Mouse (Mus musculus): ENCODE results near the gene Cntnap2. TPM values are rescaled to one million over a fixed set of nuclear protein-coding genes. Genes with fewer than 3 reads are reported as not detected.
"Not testable (repeated sequence)": the region's sequence is repeated elsewhere in the genome, so short reads cannot be mapped to it uniquely, and the experiment has no call there.

Cntnap2 gene
- total and polyA plus RNA-seq, 3 experiments: 0.30 to 0.79 (median 0.44) TPM

- no peaks in the 10 kb centered on the region for H3K27me3 ChIP-seq (replicated peaks)
- no peak overlapping the region for H3K4me2 ChIP-seq (ENCODE audit: insufficient read depth, low read depth, poor library complexity, severe bottlenecking)
- H3K9me3 ChIP-seq (replicated peaks; ENCODE audit: low read length): no peaks in the 10 kb centered on the region
- TF ChIP-seq E2F4 (IDR thresholded peaks at IDR 0.05; ENCODE audit: insufficient replicate concordance, low read depth, low read length) (no peak), RCOR1 (conservative IDR thresholded peaks at IDR 0.05; ENCODE audit: low read depth, low read length) (no peak), EP300 (IDR thresholded peaks at IDR 0.05; ENCODE audit: low read length) (no peak), HCFC1 (IDR thresholded peaks at IDR 0.05; ENCODE audit: low read depth, low read length) (no peak)
- H3K4me3 ChIP-seq (replicated peaks in 1 of 3; ENCODE audit: low read depth in 2 of 3, low read length in 2 of 3, poor library complexity in 1 of 3): no peak overlapping the region
- H3K79me2 ChIP-seq (replicated peaks; ENCODE audit: control insufficient read depth, extremely low read depth, insufficient read depth, poor library complexity, severe bottlenecking): no peaks in the 10 kb centered on the region
- no peak overlapping the region for H3K27ac ChIP-seq (ENCODE audit: insufficient read depth, low read depth)
- in situ Hi-C loops (cut with MboI; ENCODE audit: low pct_ligation_motif_present, low pct_unique_long_range_greater_than_20kb, low sequenced_read_pairs): no loop called here
- no peaks in the 10 kb centered on the region for H3K4me1 ChIP-seq (ENCODE audit: control insufficient read depth in 1 of 2, insufficient read depth in 2 of 2)
- dilution Hi-C loops (cut with MboI; ENCODE audit: extremely low pct_ligation_motif_present, extremely low pct_unique_long_range_greater_than_20kb, low sequenced_read_pairs): no loop called here
- H3K9ac ChIP-seq (ENCODE audit: insufficient read depth, low read depth): no peak overlapping the region
- H3K36me3 ChIP-seq (replicated peaks in 1 of 2; ENCODE audit: control insufficient read depth in 1 of 2, insufficient read depth in 1 of 2, low read length in 1 of 2): no peaks in the 10 kb centered on the region
- no peak for DNase-seq (ENCODE audit: extremely low read depth)
Measured at GRCm38 (mm10) chr6:47182252-47182651, 2123.1 kb downstream of the Cntnap2 start.

- H3K27me3 ChIP-seq (replicated peaks): no peaks in the 10 kb centered on the region
- H3K4me1 ChIP-seq (ENCODE audit: control insufficient read depth in 1 of 2, insufficient read depth in 2 of 2): no peaks in the 10 kb centered on the region
- no peaks in the 10 kb centered on the region for H3K79me2 ChIP-seq (replicated peaks; ENCODE audit: control insufficient read depth, extremely low read depth, insufficient read depth, poor library complexity, severe bottlenecking)
- no peak overlapping the region for H3K9ac ChIP-seq (ENCODE audit: insufficient read depth, low read depth)
- H3K4me2 ChIP-seq (ENCODE audit: insufficient read depth, low read depth, poor library complexity, severe bottlenecking): no peak overlapping the region
- no peak overlapping the region for H3K4me3 ChIP-seq (replicated peaks in 1 of 3; ENCODE audit: low read depth in 2 of 3, low read length in 2 of 3, poor library complexity in 1 of 3)
- TF ChIP-seq MAZ (IDR thresholded peaks at IDR 0.05; ENCODE audit: low read depth, low read length) (no peak), MAX (IDR thresholded peaks at IDR 0.05; ENCODE audit: low read length) (no peak), RCOR1 (conservative IDR thresholded peaks at IDR 0.05; ENCODE audit: low read depth, low read length) (no peak), ZMIZ1 (IDR thresholded peaks at IDR 0.05; ENCODE audit: low read depth, low read length) (no peak), MYC (IDR thresholded peaks at IDR 0.05; ENCODE audit: low read depth, low read length) (no peak), UBTF (IDR thresholded peaks at IDR 0.05; ENCODE audit: low read depth, low read length) (no peak), KAT2A (IDR thresholded peaks at IDR 0.05; ENCODE audit: insufficient replicate concordance, low read length) (no peak), CTCF (conservative IDR thresholded peaks at IDR 0.05 in 1 of 2, IDR thresholded peaks at IDR 0.05 in 1 of 2; ENCODE audit: low read depth in 2 of 2, low read length in 2 of 2) (no peak), HCFC1 (IDR thresholded peaks at IDR 0.05; ENCODE audit: low read depth, low read length) (no peak), ZNF384 (IDR thresholded peaks at IDR 0.05; ENCODE audit: low read depth, low read length) (no peak), USF2 (conservative IDR thresholded peaks at IDR 0.05; ENCODE audit: low read depth, low read length) (no peak), NRF1 (IDR thresholded peaks at IDR 0.05; ENCODE audit: low read depth, low read length) (no peak)
- in situ Hi-C loops (cut with MboI; ENCODE audit: low pct_ligation_motif_present, low pct_unique_long_range_greater_than_20kb, low sequenced_read_pairs): no loop called here
- H3K27ac ChIP-seq (ENCODE audit: insufficient read depth, low read depth): no peak overlapping the region
- H3K9me3 ChIP-seq (replicated peaks; ENCODE audit: low read length): no peaks in the 10 kb centered on the region
- H3K36me3 ChIP-seq (replicated peaks in 1 of 2; ENCODE audit: control insufficient read depth in 1 of 2, insufficient read depth in 1 of 2, low read length in 1 of 2): no peaks in the 10 kb centered on the region
- no peak for DNase-seq (ENCODE audit: extremely low read depth)
- dilution Hi-C loops (cut with MboI; ENCODE audit: extremely low pct_ligation_motif_present, extremely low pct_unique_long_range_greater_than_20kb, low sequenced_read_pairs): no loop called here
Measured at GRCm38 (mm10) chr6:47182756-47183155, 2123.6 kb downstream of the Cntnap2 start.

GRCm38 (mm10) chr6:47183850-47184249 is 2124.7 kb downstream of the Cntnap2 start:
- H3K4me3 ChIP-seq (replicated peaks in 1 of 3; ENCODE audit: low read depth in 2 of 3, low read length in 2 of 3, poor library complexity in 1 of 3); H3K79me2 ChIP-seq (replicated peaks; ENCODE audit: control insufficient read depth, extremely low read depth, insufficient read depth, poor library complexity, severe bottlenecking); H3K36me3 ChIP-seq (replicated peaks in 1 of 2; ENCODE audit: control insufficient read depth in 1 of 2, insufficient read depth in 1 of 2, low read length in 1 of 2); H3K4me1 ChIP-seq (ENCODE audit: control insufficient read depth in 1 of 2, insufficient read depth in 2 of 2); H3K4me2 ChIP-seq (ENCODE audit: insufficient read depth, low read depth, poor library complexity, severe bottlenecking); H3K27me3 ChIP-seq (replicated peaks); dilution Hi-C loops (cut with MboI; ENCODE audit: extremely low pct_ligation_motif_present, extremely low pct_unique_long_range_greater_than_20kb, low sequenced_read_pairs); H3K9me3 ChIP-seq (replicated peaks; ENCODE audit: low read length); H3K9ac ChIP-seq (ENCODE audit: insufficient read depth, low read depth); H3K27ac ChIP-seq (ENCODE audit: insufficient read depth, low read depth); DNase-seq (ENCODE audit: extremely low read depth); in situ Hi-C loops (cut with MboI; ENCODE audit: low pct_ligation_motif_present, low pct_unique_long_range_greater_than_20kb, low sequenced_read_pairs): not testable (repeated sequence)
